Comparison of ENCODE assay signal across 12 mouse cellular contexts in genomic region chr9:21449710-21450109, GRCm38 (mm10). TPM values are rescaled to one million over a fixed set of nuclear protein-coding genes. Genes with fewer than 3 reads are reported as not detected.
DNase-seq lines count a peak whose midpoint lies in the region; ATAC-seq and TF ChIP-seq lines count a peak whose summit lies in the region.
"Had no signal": no experiment of that assay in that cellular context is flagged by ENCODE, and none has a peak within 500 bp of the region (broad histone marks: within the 10 kb centered on the region; RNA-seq: fewer than 3 reads in every experiment).

No protein-coding gene starts in this region.

- WGBS in heart, postnatal 0 days = 82% methylated on average over 2 of the region's 2 CpGs
- 30% methylated on average over 2 of the region's 2 CpGs for WGBS in intestine, postnatal 0 days

- H3K36me3 ChIP-seq in heart, postnatal 0 days (replicated peaks; ENCODE audit: control insufficient read depth, insufficient read depth, low read length) = 0 out of 2 replicates have a peak, but pooled peaks cover 7% of the 10 kb centered on the region
- H3K36me3 ChIP-seq in intestine, postnatal 0 days (ENCODE audit: control insufficient read depth, insufficient read depth) = 0 out of 2 replicates have a peak, but pooled peaks cover 1% of the 10 kb centered on the region

- H3K9me3 ChIP-seq in heart, postnatal 0 days (replicated peaks; ENCODE audit: control insufficient read depth, low read length) = no peaks in the 10 kb centered on the region
- no peaks in the 10 kb centered on the region for H3K9me3 ChIP-seq in intestine, postnatal 0 days (ENCODE audit: control insufficient read depth)
- H3K9me3 ChIP-seq: forebrain, embryonic 10.5 days had no signal

- no peak for ATAC-seq in heart, postnatal 0 days (ENCODE audit: insufficient read depth, low read depth)
- no peak for ATAC-seq in intestine, postnatal 0 days

- no peak for TF ChIP-seq CTCF in heart, postnatal 0 days (IDR thresholded peaks at IDR 0.05; ENCODE audit: low read depth)
- 0 out of 2 replicates have a peak, but pooled peaks have one; percentile 5 for TF ChIP-seq CTCF in intestine, postnatal 0 days (IDR thresholded peaks at IDR 0.05; ENCODE audit: low read depth)

- no peaks in the 10 kb centered on the region for H3K27me3 ChIP-seq in heart, postnatal 0 days (ENCODE audit: control insufficient read depth, insufficient read depth, low read length)
- no peaks in the 10 kb centered on the region for H3K27me3 ChIP-seq in intestine, postnatal 0 days (replicated peaks; ENCODE audit: control insufficient read depth, insufficient read depth, low read length)

- intact Hi-C loops in heart, postnatal 10 days (cut with DNase I) = no loop called here

- H3K4me2 ChIP-seq in heart, postnatal 0 days (ENCODE audit: low read depth, low read length) = no peak overlapping the region
- H3K4me2 ChIP-seq in intestine, postnatal 0 days (replicated peaks; ENCODE audit: low read depth) = no peak overlapping the region

- no peak overlapping the region for H3K4me3 ChIP-seq in heart, postnatal 0 days (ENCODE audit: low read depth, low read length)
- H3K4me3 ChIP-seq in intestine, postnatal 0 days (ENCODE audit: low read depth, low read length) = no peak overlapping the region
- H3K4me3 ChIP-seq: forebrain, embryonic 10.5 days had no signal

- no peak overlapping the region for H3K9ac ChIP-seq in heart, postnatal 0 days (replicated peaks; ENCODE audit: low read depth, low read length)
- no peak overlapping the region for H3K9ac ChIP-seq in intestine, postnatal 0 days (ENCODE audit: low read depth, low read length)
- H3K9ac ChIP-seq: liver, embryonic 14.5 days had no signal

- no peak for DNase-seq in heart, postnatal 0 days (ENCODE audit: low spot score)
- no peak for DNase-seq in heart, postnatal 10 days
- DNase-seq in retina, postnatal 7 days (ENCODE audit: low read depth, low spot score) = peak; percentile 21
- DNase-seq in retina, embryonic 14.5 days (ENCODE audit: low spot score) = no peak
- peak; percentile 44 for DNase-seq in thymus, postnatal 4 days
- no peak for DNase-seq in ovary, postnatal 10 days (ENCODE audit: low spot score)
- DNase-seq in gastrocnemius, adult 18-20 months (ENCODE audit: low spot score) = no peak
- DNase-seq: cerebellum, adult 9-10 months; retina, postnatal 1 day had no signal

- H3K27ac ChIP-seq in heart, postnatal 0 days (ENCODE audit: low read depth) = peak overlapping the region; percentile 32; the same call in 1 of the 2 replicates
- H3K27ac ChIP-seq in intestine, postnatal 0 days (ENCODE audit: low read depth, low read length) = peak overlapping the region; percentile 41
- H3K27ac ChIP-seq: forebrain, embryonic 10.5 days; liver, embryonic 14.5 days had no signal

- H3K4me1 ChIP-seq in heart, postnatal 0 days (ENCODE audit: control insufficient read depth, insufficient read depth) = peaks cover 15% of the 10 kb centered on the region
- H3K4me1 ChIP-seq in intestine, postnatal 0 days (replicated peaks; ENCODE audit: control insufficient read depth, insufficient read depth, low read length) = 0 out of 2 replicates have a peak, but pooled peaks cover 2% of the 10 kb centered on the region

- no peak for TF ChIP-seq EP300 in heart, postnatal 0 days (IDR thresholded peaks at IDR 0.05; ENCODE audit: low read depth)

RNA-seq across cellular contexts. Expression of gene Dnm2, which starts 25.0 kb away (rescaled TPM):
- 78.3 and 95.8 TPM in 2 replicates for total RNA-seq in heart, postnatal 0 days (2014; rRNA removed; ENCODE audit: low replicate concordance)
- 56.8 and 61.1 TPM in 2 replicates for polyA plus RNA-seq in heart, postnatal 0 days (2015; fragmentation: Nextera tagmentation; extraction: Ambion mirVana)
- 10 to 100 TPM; 90.0 to 90.6 TPM for total RNA-seq in heart, postnatal 10 days (2021)
- polyA plus RNA-seq in intestine, postnatal 0 days (2015; fragmentation: Nextera tagmentation; extraction: Ambion mirVana) = 69.6 and 74.7 TPM in 2 replicates
- 10 to 100 TPM; 37.0 to 38.6 TPM for total RNA-seq in gastrocnemius, adult 18-20 months (2021)

RNA-seq across cellular contexts. Expression of gene Qtrt1, which starts 38.1 kb away (rescaled TPM):
- total RNA-seq in heart, postnatal 0 days (2014; rRNA removed; ENCODE audit: low replicate concordance) = 34.3 and 39.7 TPM in 2 replicates
- 15.5 and 15.6 TPM in 2 replicates for polyA plus RNA-seq in heart, postnatal 0 days (2015; fragmentation: Nextera tagmentation; extraction: Ambion mirVana)
- 10 to 100 TPM; 10.6 to 11.5 TPM for total RNA-seq in heart, postnatal 10 days (2021)
- polyA plus RNA-seq in intestine, postnatal 0 days (2015; fragmentation: Nextera tagmentation; extraction: Ambion mirVana) = 16.9 and 17.9 TPM in 2 replicates
- total RNA-seq in gastrocnemius, adult 18-20 months (2021) = 1 to 10 TPM; 5.8 to 6.3 TPM

Comparison
In these comparisons a context has a peak if more than half of its experiments do, and no peak if none do; other contexts are left out.
1. DNase-seq: peak in retina, postnatal 7 days (single experiment) and thymus, postnatal 4 days (single experiment); none in heart, postnatal 0 days (single experiment), heart, postnatal 10 days (0 of 2), retina, embryonic 14.5 days (single experiment), ovary, postnatal 10 days (single experiment) and gastrocnemius, adult 18-20 months (single experiment).